8 mouse cellular contexts compared by ENCODE assay signal in genomic region chr8:70042583-70043455, GRCm38 (mm10). TPM values are rescaled to one million over a fixed set of nuclear protein-coding genes. Genes with fewer than 3 reads are reported as not detected.
A peak's percentile ranks its signal among the peaks of the same experiment; 100 is the strongest.
DNase-seq lines count a peak whose midpoint lies in the region; ATAC-seq lines count a peak whose summit lies in the region.

Gene Mau2 (minus strand): TSS chr8:70042734.
Gene Sugp1 (plus strand): TSS chr8:70042813.

- H3K4me3 ChIP-seq in heart, embryonic 10.5 days: peak within 1 kb of the TSS; percentile 97
- peak within 1 kb of the TSS; percentile 87 for H3K4me3 ChIP-seq in kidney, embryonic 15.5 days (replicated peaks)

- no peaks in the 10 kb centered on the region for H3K9me3 ChIP-seq in heart, embryonic 10.5 days
- no peaks in the 10 kb centered on the region for H3K9me3 ChIP-seq in kidney, embryonic 15.5 days (replicated peaks)

- peaks cover 29% of the 10 kb centered on the region for H3K4me1 ChIP-seq in heart, embryonic 10.5 days
- H3K4me1 ChIP-seq in kidney, embryonic 15.5 days: peaks cover 36% of the 10 kb centered on the region

- H3K36me3 ChIP-seq in heart, embryonic 10.5 days: peaks cover 8% of the 10 kb centered on the region; the same call in 1 of the 2 replicates
- H3K36me3 ChIP-seq in kidney, embryonic 15.5 days: peaks cover 4% of the 10 kb centered on the region; the same call in 1 of the 2 replicates

- WGBS in heart, embryonic 10.5 days: under 1% methylated on average over 65 of the region's 65 CpGs
- under 1% methylated on average over 65 of the region's 65 CpGs for WGBS in kidney, embryonic 15.5 days

- no peaks in the 10 kb centered on the region for H3K27me3 ChIP-seq in heart, embryonic 10.5 days (ENCODE audit: insufficient read depth, poor library complexity, severe bottlenecking)
- no peaks in the 10 kb centered on the region for H3K27me3 ChIP-seq in kidney, embryonic 15.5 days

- peak within 1 kb of the TSS; percentile 93 for H3K27ac ChIP-seq in heart, embryonic 10.5 days
- peak within 1 kb of the TSS; percentile 82 for H3K27ac ChIP-seq in kidney, embryonic 15.5 days

- peak within 1 kb of the TSS; percentile 87 for H3K9ac ChIP-seq in kidney, embryonic 15.5 days

- peak; percentile 91 for ATAC-seq in erythroblast, adult 5-6 weeks (replicated peaks; ENCODE audit: low FRiP score, poor library complexity, severe bottlenecking)
- peak; percentile 96 for ATAC-seq in kidney, embryonic 15.5 days (replicated peaks; ENCODE audit: low FRiP score)
- peak; percentile 94 for ATAC-seq in monocyte, adult 5-6 weeks (replicated peaks; ENCODE audit: insufficient number of reproducible peaks, low FRiP score, low TSS enrichment, poor library complexity, severe bottlenecking)

- DNase-seq in B cell, adult 2 months: peak; percentile 98 to 99
- DNase-seq in brain, adult 2 months (ENCODE audit: low read depth, low spot score): peak; percentile 98
- peak; percentile 98 for DNase-seq in heart, embryonic 10.5 days (ENCODE audit: low spot score)
- peak; percentile 98 for DNase-seq in liver
- DNase-seq in spleen, postnatal 4 days (ENCODE audit: low spot score in 2 of 2): peak; percentile 98

- peak within 1 kb of the TSS; percentile 95 for H3K4me2 ChIP-seq in kidney, embryonic 15.5 days

RNA-seq across cellular contexts. Expression of gene Mau2, which starts in this region (rescaled TPM):
- 24.0 and 33.9 TPM in 2 replicates for total RNA-seq in erythroblast, adult 5-6 weeks (2015; ENCODE audit: low replicate concordance)
- total RNA-seq in erythroblast, adult 5-6 weeks (2017; ENCODE audit: low replicate concordance): 47.4 and 49.5 TPM in 2 replicates
- 46.5 and 49.9 TPM in 2 replicates for polyA plus RNA-seq in heart, embryonic 10.5 days (2016; fragmentation: Nextera tagmentation; extraction: Ambion mirVana)
- polyA plus RNA-seq in kidney, embryonic 15.5 days (2015; fragmentation: Nextera tagmentation; extraction: Ambion mirVana): 51.7 and 55.7 TPM in 2 replicates
- total RNA-seq in monocyte, adult 5-6 weeks (2017): 58.1 to 68.4 TPM (median 66.0 TPM) in 3 replicates

RNA-seq across cellular contexts. Expression of gene Sugp1, which starts in this region (rescaled TPM):
- total RNA-seq in erythroblast, adult 5-6 weeks (2015; ENCODE audit: low replicate concordance): 8.2 and 10.6 TPM in 2 replicates
- total RNA-seq in erythroblast, adult 5-6 weeks (2017; ENCODE audit: low replicate concordance): 15.6 and 22.6 TPM in 2 replicates
- polyA plus RNA-seq in heart, embryonic 10.5 days (2016; fragmentation: Nextera tagmentation; extraction: Ambion mirVana): 41.1 and 45.0 TPM in 2 replicates
- polyA plus RNA-seq in kidney, embryonic 15.5 days (2015; fragmentation: Nextera tagmentation; extraction: Ambion mirVana): 44.1 and 48.7 TPM in 2 replicates
- total RNA-seq in monocyte, adult 5-6 weeks (2017): 32.1 to 49.3 TPM (median 38.7 TPM) in 3 replicates

Comparison
In these comparisons a context has a peak if more than half of its experiments do, and no peak if none do; other contexts are left out.
1. Peak in every context shown above with its lines: DNase-seq, ATAC-seq, H3K4me3 ChIP-seq and H3K27ac ChIP-seq.